Mouse (Mus musculus) thymus, adult 2 months (tissue): Measurements from ENCODE around the gene Mypn.

Source experiments
- CTCF ChIP-seq: fragments of 200-500 bp; IDR thresholded peaks from 2 replicates; pipeline ENCODE4 v1.5.1; 2012; ENCODE audit warnings: mild to moderate bottlenecking, control low read depth, low read length, moderate library complexity, borderline replicate concordance; ENCODE audit not compliant: control insufficient read depth, poor library complexity, insufficient read depth; ENCODE audit errors: extremely low read depth
- POLR2A ChIP-seq: fragments of 200-500 bp; IDR thresholded peaks from 2 replicates; pipeline ENCODE4 v1.6.1; 2012; ENCODE audit warnings: mild to moderate bottlenecking, low read length, control low read depth, moderate library complexity; ENCODE audit not compliant: control insufficient read depth, poor library complexity, insufficient read depth; ENCODE audit errors: extremely low read depth

- no peak for TF ChIP-seq POLR2A
- no peak for TF ChIP-seq CTCF
Measured at GRCm38 (mm10) chr10:63182177-63182768, 21.5 kb downstream of the Mypn start.
